Mouse (Mus musculus): ENCODE results near the gene Tmem158. TPM values are rescaled to one million over a fixed set of nuclear protein-coding genes. Genes with fewer than 3 reads are reported as not detected.

Gene Tmem158
- polyA plus RNA-seq, 1 experiment: 2.1 TPM

DNA sequence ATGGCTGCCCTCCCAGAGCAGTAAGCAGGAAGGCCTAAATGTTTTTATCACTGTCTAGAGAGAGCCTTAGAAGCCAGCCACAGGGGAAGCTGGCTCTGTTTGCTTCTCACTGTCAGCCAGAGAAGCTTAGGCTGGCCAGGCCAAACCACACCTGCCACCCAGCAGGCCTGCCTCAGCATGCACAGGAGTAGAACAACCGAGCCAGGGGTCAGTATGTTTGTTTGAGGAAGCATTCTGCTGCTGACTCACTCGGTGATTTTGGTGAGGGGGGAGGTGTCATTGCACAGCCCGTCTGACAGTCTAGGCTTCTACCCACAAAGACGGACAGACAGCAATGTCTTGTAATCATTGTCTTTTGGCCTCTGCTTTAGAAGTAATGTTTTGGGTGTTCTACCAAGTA, 25.1 kb upstream of the Tmem158 start:
- TF ChIP-seq POLR2A (IDR thresholded peaks at IDR 0.05; ENCODE audit: low read depth, low read length) (no peak), CTCF (IDR thresholded peaks at IDR 0.05; ENCODE audit: borderline replicate concordance, insufficient read depth, low read length) (no peak)
- H3K4me1 ChIP-seq (ENCODE audit: control insufficient read depth, insufficient read depth, low read length): peaks cover 4% of the 10 kb centered on the region; the same call in 1 of the 2 replicates
- no peak overlapping the region for H3K27ac ChIP-seq (ENCODE audit: insufficient read depth, low read length)
- H3K4me3 ChIP-seq (ENCODE audit: insufficient read depth, low read length): no peak overlapping the region

- Histone ChIP-seq H3K4me1 (ENCODE audit: control insufficient read depth, insufficient read depth, low read length) (peaks cover 4% of the 10 kb centered on the region; the same call in 1 of the 2 replicates), H3K4me3 (ENCODE audit: insufficient read depth, low read length) (no peak overlapping the region), H3K27ac (ENCODE audit: insufficient read depth, low read length) (no peak overlapping the region)
- TF ChIP-seq CTCF (IDR thresholded peaks at IDR 0.05; ENCODE audit: borderline replicate concordance, insufficient read depth, low read length) (no peak), POLR2A (IDR thresholded peaks at IDR 0.05; ENCODE audit: low read depth, low read length) (no peak)
These were observed 20.2 kb upstream of the Tmem158 start for GRCm38 (mm10) chr9:123280775-123281174.

DNA sequence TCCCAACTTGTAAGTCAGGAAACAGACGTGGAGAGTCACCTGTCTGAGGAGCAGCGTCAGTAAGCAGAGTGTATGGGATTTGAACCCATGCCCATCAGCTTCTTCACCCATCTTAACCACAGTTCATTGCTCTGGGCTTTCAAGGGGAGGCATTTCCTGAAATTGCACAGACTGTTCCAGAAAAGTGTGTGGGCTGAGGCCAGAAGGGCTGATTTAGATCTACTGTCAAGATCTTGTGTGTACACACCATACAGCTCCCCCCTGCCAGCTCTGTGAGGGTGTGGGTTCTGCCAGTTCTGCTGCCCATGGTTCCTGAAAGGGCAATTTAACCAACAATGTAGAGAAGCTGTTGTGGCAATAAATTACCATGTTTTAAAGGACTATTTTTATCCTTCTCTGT, 17.4 kb upstream of the Tmem158 start:
- Histone ChIP-seq H3K4me1 (ENCODE audit: control insufficient read depth, insufficient read depth, low read length) (no peaks in the 10 kb centered on the region), H3K4me3 (ENCODE audit: insufficient read depth, low read length) (no peak overlapping the region), H3K27ac (ENCODE audit: insufficient read depth, low read length) (no peak overlapping the region)
- no peak for TF ChIP-seq POLR2A (IDR thresholded peaks at IDR 0.05; ENCODE audit: low read depth, low read length)
- no peak for TF ChIP-seq CTCF (IDR thresholded peaks at IDR 0.05; ENCODE audit: borderline replicate concordance, insufficient read depth, low read length)

GRCm38 (mm10) chr9:123275373-123275772, 14.8 kb upstream of the Tmem158 start:
- no peak overlapping the region for H3K27ac ChIP-seq (ENCODE audit: insufficient read depth, low read length)
- TF ChIP-seq POLR2A (IDR thresholded peaks at IDR 0.05; ENCODE audit: low read depth, low read length): no peak
- no peak for TF ChIP-seq CTCF (IDR thresholded peaks at IDR 0.05; ENCODE audit: borderline replicate concordance, insufficient read depth, low read length)
- H3K4me1 ChIP-seq (ENCODE audit: control insufficient read depth, insufficient read depth, low read length): no peaks in the 10 kb centered on the region
- no peak overlapping the region for H3K4me3 ChIP-seq (ENCODE audit: insufficient read depth, low read length)

- no peak overlapping the region for H3K27ac ChIP-seq (ENCODE audit: insufficient read depth, low read length)
- TF ChIP-seq POLR2A (IDR thresholded peaks at IDR 0.05; ENCODE audit: low read depth, low read length): no peak
- TF ChIP-seq CTCF (IDR thresholded peaks at IDR 0.05; ENCODE audit: borderline replicate concordance, insufficient read depth, low read length): no peak
- no peaks in the 10 kb centered on the region for H3K4me1 ChIP-seq (ENCODE audit: control insufficient read depth, insufficient read depth, low read length)
- H3K4me3 ChIP-seq (ENCODE audit: insufficient read depth, low read length): no peak overlapping the region
These were observed 14.1 kb upstream of the Tmem158 start for GRCm38 (mm10) chr9:123274674-123275073.

DNA sequence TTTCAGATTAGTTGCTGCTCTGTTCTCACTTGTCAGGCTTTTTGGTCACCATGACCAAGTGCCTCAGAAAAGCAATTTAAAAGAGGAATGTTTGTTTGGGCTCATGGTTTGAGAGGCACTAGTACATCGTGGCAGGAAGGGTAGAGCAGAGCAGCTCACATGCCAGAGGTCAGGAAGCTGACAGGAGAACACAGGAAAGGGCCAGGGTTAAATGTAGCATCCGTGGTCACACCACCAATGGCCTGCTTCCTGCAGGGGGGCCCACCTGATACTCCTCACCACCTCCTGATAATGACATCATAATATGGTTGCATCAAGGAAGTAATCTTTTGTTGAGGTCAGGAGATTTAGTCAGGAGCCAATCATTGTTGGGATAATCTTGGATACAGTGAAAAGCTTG, 13.3 kb upstream of the Tmem158 start:
- Histone ChIP-seq H3K27ac (ENCODE audit: insufficient read depth, low read length) (no peak overlapping the region), H3K4me1 (ENCODE audit: control insufficient read depth, insufficient read depth, low read length) (no peaks in the 10 kb centered on the region), H3K4me3 (ENCODE audit: insufficient read depth, low read length) (no peak overlapping the region)
- TF ChIP-seq CTCF (IDR thresholded peaks at IDR 0.05; ENCODE audit: borderline replicate concordance, insufficient read depth, low read length) (no peak), POLR2A (IDR thresholded peaks at IDR 0.05; ENCODE audit: low read depth, low read length) (no peak)

DNA sequence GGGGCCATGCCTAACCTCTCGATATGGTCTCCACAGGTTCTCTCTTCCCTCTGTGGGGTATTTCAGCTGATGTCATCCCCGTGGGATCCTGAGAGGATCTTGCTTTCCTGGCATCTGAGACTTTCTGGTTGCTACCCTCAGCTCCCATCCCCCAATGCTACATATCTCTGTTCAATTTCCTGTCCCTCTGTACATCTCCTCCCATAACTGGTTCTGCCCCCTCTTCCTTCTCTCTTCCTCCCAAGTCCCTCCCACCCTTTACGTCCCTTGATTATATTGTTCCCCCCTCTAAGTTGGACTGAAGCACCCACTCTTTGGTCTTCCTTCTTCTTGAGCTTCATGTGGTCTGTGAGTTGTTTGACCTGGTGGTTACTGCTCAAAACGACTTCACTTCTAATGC, 11.0 kb upstream of the Tmem158 start:
- no peak for TF ChIP-seq POLR2A (IDR thresholded peaks at IDR 0.05; ENCODE audit: low read depth, low read length)
- TF ChIP-seq CTCF (IDR thresholded peaks at IDR 0.05; ENCODE audit: borderline replicate concordance, insufficient read depth, low read length): no peak
- Histone ChIP-seq H3K4me3 (ENCODE audit: insufficient read depth, low read length) (no peak overlapping the region), H3K4me1 (ENCODE audit: control insufficient read depth, insufficient read depth, low read length) (no peaks in the 10 kb centered on the region), H3K27ac (ENCODE audit: insufficient read depth, low read length) (no peak overlapping the region)

DNA sequence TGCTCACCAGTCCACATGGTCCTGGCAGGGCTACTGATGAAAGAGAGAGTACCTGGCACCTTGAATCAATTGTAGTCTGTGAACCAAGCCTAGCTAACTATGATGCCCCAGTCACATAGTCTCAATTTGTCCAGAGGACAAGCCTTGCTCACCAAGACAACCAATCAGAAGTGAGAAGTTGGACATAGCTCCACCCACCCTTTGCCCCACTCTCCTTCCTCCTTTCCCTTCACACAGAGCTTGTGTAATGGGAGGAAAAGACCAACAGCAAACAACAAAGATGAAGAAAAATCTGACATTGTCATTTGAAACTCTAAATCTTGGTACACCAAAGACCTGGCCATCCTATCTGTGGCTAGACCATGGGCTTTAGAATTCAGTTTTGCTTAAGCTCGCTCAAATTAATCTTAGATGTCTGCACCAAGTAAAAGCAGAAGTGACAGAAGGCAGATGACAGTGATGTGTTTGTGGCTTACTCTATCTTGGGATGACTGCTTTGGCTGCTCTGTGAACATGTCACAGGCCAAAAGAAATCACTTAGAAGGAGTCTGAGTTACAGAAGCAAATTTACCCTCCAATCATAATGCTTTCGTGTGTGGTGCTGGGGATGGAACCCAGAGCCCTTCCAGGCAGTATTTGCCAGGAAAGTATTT, 9.5 kb upstream of the Tmem158 start:
- no peak overlapping the region for H3K4me3 ChIP-seq (ENCODE audit: insufficient read depth, low read length)
- no peak for TF ChIP-seq POLR2A (IDR thresholded peaks at IDR 0.05; ENCODE audit: low read depth, low read length)
- no peak for TF ChIP-seq CTCF (IDR thresholded peaks at IDR 0.05; ENCODE audit: borderline replicate concordance, insufficient read depth, low read length)
- H3K4me1 ChIP-seq (ENCODE audit: control insufficient read depth, insufficient read depth, low read length): no peaks in the 10 kb centered on the region
- no peak overlapping the region for H3K27ac ChIP-seq (ENCODE audit: insufficient read depth, low read length)

DNA sequence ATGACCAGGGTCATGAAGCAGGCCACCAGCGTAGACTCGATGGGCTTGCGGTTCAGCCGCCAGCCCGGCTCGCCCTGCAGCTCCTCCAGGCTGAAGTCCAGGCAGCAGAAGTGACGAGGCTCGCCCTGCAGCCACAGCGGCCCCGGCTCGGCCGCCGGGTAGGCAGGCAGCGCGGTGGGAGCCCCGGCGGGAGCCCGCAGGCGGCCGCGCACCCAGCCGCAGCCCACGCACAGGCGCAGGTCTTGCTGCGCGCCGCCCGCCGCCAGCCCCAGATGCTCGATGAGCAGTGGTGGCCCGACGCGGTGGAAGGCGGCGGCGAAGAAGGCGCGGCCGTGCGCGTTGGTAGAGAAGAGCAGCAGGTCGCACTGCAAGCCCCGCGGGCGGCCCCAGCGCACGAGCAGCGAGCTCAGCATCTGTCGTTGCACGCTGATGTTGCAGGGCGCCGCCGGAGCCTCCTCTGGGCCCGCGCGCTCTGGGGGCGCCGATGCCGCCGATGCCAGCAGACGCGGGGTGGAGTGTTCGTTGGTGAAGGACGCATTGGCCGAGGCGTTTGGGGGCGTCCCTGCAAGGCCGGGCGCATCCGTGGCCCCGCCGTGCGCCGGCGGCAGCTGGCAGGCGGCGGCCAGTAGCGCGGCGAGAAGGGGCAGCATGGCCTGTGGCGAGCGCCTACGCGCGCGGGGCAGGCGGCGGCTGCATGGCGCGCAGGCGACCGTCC, 511 bp downstream of the Tmem158 start:
- peak overlapping the region; percentile 60 for H3K4me3 ChIP-seq (ENCODE audit: insufficient read depth, low read length)
- no peaks in the 10 kb centered on the region for H3K4me1 ChIP-seq (ENCODE audit: control insufficient read depth, insufficient read depth, low read length)
- H3K27ac ChIP-seq (ENCODE audit: insufficient read depth, low read length): no peak overlapping the region
- TF ChIP-seq POLR2A (IDR thresholded peaks at IDR 0.05; ENCODE audit: low read depth, low read length) (no peak), CTCF (IDR thresholded peaks at IDR 0.05; ENCODE audit: borderline replicate concordance, insufficient read depth, low read length) (no peak)

GRCm38 (mm10) chr9:123259461-123259895, 1.1 kb downstream of the Tmem158 start:
- TF ChIP-seq POLR2A (IDR thresholded peaks at IDR 0.05; ENCODE audit: low read depth, low read length): no peak
- TF ChIP-seq CTCF (IDR thresholded peaks at IDR 0.05; ENCODE audit: borderline replicate concordance, insufficient read depth, low read length): peak; percentile 98
- H3K27ac ChIP-seq (ENCODE audit: insufficient read depth, low read length): no peak overlapping the region
- no peaks in the 10 kb centered on the region for H3K4me1 ChIP-seq (ENCODE audit: control insufficient read depth, insufficient read depth, low read length)

More at GRCm38 (mm10) chr9:123259461-123259895, 1.1 kb downstream of the Tmem158 start:
- H3K4me3 ChIP-seq (ENCODE audit: insufficient read depth, low read length): peak overlapping the region; percentile 60
